Mouse (Mus musculus) kidney, postnatal 14 days (tissue): ENCODE data around the gene Zfp189.
"Not testable (repeated sequence)": the region's sequence is repeated elsewhere in the genome, so short reads cannot be mapped to it uniquely, and the experiment has no call there.

Experiments used
- DNase-seq: peaks from one replicate; pipeline ENCODE4 v3.0.0; 2022; ENCODE audit warnings: mixed read lengths

The Zfp189 gene

DNA sequence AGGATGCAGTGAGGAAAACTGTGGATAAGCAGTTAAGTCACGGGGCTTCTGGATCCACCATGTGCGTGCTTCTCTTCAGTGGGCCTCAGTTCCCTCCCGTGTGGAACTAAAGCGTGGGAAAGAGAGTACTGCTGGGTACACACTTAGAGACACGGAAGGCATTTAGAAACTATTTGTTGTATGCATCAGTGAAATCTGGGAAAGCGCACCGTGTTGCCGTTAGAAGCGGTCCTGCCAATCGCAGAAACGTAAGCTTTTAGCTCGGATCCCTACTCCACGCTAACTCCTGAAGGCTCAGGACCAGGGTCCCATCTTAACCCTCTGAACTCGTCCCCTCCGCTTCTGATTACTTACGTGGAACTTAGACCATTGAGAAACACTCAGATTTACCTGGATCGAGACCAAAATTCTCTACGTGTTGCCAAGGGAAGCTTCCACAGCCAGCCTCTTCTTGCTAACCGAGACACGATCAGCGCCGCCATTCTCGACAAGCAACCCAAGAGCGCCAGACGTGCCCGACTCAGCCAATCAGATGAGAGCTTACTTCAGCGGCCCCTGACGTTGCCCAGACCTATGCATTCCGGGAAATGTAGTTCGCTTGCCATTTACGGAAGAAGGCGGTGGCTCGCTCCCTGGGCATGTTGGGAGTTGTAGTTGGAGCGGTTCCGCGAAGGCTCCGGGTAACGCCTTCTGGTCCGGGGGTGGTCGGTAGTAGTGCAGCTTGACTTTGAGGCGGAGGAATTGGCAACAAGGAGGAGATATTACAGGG, at the start of gene Zfp189, which contains the start of gene Mrpl50:
TSS of gene Zfp189 (plus strand) at position 605 of the 769 bp plus-strand sequence.
TSS of gene Mrpl50 (minus strand) at position 522 of the 769 bp plus-strand sequence.
- peak; percentile 96 for DNase-seq

DNA sequence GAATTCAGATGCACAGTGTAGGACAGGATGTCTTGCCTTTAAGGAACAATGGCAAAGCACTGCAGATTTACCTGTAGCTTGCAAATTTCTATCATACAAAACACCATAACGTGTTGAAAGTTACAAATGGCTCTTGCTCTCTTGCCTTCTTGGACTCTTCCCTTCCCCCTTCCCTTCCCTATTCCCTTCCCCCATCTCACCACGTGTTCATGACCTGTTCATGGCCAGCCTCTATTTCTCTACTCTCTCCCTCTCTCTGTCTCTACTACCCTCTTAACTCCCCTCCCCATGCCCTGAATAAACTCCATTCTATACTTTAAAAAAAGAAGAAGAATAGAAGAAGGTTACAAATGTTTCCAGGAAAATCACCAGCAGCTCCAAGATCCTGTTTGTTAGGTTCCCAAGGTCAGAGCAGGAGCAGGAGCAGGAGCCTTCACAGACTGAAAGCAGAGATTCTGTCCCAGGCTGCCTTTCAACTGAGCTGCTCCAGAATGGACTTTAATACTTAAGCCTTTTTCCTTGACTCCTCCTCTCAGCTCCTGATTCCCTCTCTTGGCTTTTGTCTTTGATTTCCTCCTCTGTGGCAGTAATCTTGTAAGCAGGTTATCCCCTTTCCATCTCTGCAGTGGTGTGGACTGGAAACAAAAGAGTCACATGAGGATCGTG, 47.4 kb upstream of the Zfp189 start, which contains the start of gene Acnat1:
TSS of gene Acnat1 (minus strand) at position 478 of the 666 bp plus-strand sequence.
- peak; percentile 50 for DNase-seq

DNA sequence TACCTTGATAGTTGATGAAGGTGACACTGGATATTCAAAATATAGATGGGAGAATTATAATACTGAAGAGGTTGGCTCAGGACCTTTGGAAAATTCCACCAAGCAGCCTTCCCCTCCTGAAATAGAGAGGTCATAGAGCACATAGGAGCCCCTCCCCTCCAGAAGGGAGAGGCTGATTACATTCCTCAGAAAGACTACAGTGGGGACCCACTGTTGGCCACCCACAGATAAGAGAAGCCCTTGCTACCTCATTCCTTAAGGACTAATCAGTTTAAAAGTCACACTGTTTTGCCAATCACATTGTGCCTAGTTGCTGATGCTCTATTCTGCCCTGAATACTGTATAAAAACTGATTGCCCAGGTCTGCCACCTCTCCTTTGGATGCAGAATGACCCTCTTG, 46.4 kb upstream of the Zfp189 start:
- no peak for DNase-seq

GRCm38 (mm10) chr4:49478118-49478877, 42.7 kb upstream of the Zfp189 start:
- DNase-seq, result peak; percentile 43

- not testable (repeated sequence) for DNase-seq
Observed at GRCm38 (mm10) chr4:49479035-49479434, 41.9 kb upstream of the Zfp189 start.

DNA sequence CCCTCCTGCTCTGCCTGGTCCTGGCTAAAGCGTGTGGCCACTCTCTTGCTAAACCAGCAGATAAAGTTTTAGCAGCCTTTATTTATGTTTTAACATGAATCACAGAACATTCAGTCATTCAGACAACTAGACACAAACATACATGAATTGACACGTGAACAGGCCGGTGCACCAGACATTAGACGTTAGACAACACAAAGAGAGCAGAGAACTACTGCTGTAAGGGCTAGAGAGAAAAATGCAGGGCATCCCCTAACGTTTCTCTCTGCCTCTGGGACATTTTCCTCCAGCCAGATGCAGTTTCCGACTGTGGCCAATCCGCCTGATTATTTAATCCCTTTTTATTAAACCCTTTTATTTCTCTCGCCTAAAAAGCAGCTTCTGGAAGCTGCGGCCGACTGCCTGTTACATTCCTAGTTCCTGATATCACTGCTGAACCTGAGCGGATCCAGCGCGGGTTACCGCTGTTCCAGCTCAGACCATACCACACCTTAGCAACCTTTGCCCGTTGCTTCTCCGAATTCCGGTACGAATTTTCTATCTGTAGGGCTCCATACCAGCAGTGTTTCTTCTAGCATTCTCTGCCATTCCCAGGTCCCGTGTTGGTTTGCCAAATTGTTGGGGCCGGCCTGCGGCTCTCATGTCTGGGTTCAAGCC, 40.7 kb upstream of the Zfp189 start:
- DNase-seq, result peak; percentile 31

- no peak for DNase-seq
Observed at GRCm38 (mm10) chr4:49480896-49481295, 40.1 kb upstream of the Zfp189 start.

DNA sequence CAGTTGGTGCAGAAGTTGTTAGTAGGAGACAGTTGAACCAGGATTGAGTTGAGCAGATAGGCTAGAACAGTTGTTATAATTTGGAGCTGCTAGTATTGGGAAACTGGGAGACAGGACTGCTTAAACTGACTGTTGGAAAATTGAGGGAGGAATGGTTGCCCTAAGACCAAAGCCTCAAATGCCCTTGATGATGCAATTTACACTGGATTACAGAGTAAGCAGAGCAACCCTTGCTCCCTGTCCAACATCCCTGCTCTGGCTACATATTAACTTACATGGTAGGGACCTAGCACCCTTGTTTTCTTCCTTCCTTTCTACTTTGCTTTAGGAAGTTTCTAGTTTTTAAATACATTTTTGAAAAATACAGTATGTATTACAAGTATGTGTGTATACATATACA, 35.5 kb upstream of the Zfp189 start:
- DNase-seq, result peak; percentile 72

GRCm38 (mm10) chr4:49485934-49486650, 34.9 kb upstream of the Zfp189 start:
- not testable (repeated sequence) for DNase-seq

DNA sequence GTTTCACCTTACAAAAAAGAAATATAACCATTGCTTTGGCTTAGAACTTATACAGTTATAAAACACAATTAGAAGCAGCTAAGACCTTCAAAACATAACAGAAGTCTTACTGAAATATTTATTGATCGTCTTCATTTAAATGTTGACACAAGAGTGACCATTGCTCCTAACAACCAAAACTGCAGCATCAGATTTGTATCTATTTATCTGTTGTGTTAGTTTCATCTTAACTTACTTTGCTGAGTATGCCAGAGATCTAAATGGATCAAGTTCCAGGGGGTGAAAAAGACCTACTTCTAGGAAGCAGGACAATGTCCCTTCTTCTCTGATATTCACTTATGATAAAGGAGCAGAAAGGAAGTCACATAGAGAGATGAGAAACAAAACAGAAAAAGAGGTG, 17.4 kb upstream of the Zfp189 start:
- no peak for DNase-seq

- DNase-seq, result no peak
Observed at GRCm38 (mm10) chr4:49506386-49506785, 14.6 kb upstream of the Zfp189 start, which contains the start of gene Baat. TSS of gene Baat (minus strand) at chr4:49506557.

GRCm38 (mm10) chr4:49509183-49509582, 11.8 kb upstream of the Zfp189 start:
- DNase-seq, result peak; percentile 35

DNA sequence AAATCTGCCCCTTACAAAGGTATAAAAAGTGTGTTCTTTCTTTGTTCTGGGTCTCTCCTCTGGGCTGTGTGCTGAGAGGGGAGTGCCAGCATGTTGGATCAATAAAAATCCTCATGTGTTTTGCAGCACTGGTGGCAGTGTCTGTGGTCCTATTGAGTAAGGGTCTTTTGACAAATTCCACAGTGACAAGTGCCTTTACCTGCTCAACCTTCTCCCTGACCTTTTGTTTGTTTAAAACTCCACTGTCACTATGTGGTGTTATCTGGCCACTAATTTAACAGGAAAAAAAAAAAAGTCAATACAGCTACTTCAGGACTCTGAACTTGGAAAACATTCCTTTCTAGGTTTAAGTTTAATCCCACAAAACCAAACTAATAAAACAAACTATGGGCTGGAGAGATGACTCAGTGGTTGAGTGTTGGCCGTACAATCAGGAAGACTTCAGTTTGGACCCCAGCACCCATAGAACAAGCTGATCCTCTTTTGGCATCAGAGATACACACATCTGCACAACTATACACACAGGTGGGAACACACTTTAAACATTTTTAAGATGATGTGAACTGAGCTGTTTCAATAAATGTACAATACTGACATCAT, 10.6 kb upstream of the Zfp189 start:
- not testable (repeated sequence) for DNase-seq

DNA sequence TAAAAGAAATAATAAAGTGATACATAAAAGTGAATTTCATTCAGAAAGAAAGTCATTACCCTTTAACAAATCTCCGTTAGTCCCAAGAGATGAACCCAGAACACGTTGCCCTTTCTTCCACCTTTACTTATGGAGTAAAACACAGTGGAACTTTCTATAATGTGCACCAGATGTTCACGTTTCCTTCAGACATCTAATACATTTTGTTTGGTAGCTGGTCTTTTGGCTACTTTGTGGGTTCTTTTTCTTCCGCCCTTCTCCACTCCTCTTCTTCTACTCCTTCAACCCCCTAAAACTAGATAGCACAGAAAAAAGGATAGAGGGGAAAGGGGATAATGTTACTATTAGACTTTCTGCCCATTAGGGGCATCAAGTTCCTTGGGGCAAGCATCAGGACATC, 8.3 kb upstream of the Zfp189 start:
- DNase-seq, result no peak

DNA sequence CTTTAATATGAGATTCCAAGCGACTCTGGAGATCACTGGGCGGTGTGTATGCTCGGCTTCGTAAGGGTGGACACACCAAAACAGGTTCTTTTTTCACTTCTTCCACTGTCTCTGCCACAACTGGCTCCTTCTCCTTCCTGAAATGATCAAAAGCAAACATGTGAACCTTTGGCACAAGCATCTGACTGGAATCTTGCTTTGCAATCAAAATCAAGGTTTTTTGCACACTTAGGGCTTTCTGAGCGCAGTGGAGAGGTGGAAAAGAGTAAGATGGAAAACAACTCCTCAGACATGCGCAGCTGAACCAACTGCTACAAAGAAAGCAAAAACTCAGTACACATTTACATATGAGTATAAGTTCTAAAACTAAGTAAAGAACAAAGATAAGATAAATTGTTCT, 6.5 kb upstream of the Zfp189 start:
- no peak for DNase-seq

DNA sequence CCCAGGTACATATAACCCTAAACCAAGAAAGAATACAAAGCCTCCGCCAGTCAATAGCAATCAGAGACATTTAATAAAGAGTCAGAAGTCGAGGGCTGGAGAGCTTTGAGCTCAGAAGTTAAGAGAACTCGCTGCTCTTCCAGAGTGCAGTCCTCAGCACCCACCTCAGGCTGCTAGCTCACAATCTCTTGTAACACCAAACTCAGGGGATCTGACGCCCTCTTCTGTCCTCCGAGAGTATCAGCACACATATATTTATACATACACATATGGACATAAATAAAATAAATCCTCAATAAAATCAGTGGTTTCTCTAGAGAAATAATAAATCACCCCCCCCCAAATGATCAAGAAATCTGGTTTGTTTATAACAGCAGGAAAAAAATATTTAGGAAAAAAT, 1.5 kb upstream of the Zfp189 start:
- no peak for DNase-seq

GRCm38 (mm10) chr4:49521346-49521745, 370 bp downstream of the Zfp189 start:
- no peak for DNase-seq

DNA sequence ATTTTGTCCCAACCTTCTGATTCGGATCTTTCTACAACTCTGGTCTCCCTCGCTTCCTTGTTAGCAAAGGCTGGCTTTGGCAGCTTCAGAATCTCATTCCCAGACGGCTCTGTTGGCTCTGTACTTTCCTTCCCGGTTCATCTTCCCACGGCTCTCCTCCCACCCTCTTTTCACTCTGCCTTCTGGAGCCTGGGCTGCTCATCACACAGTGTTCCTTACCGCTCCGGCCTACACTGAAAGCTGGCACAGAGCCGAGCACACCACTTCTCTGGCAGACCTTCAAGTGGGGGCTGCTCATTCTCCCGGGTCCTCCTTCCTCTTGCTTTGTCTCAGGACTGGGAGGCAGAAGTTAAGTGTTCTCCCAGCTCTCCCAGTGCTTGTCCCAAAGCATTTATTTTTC, 1.6 kb downstream of the Zfp189 start:
- no peak for DNase-seq

- no peak for DNase-seq
Observed at GRCm38 (mm10) chr4:49535036-49535435, 14.1 kb downstream of the Zfp189 start.

GRCm38 (mm10) chr4:49535675-49536294, 14.8 kb downstream of the Zfp189 start:
- DNase-seq, result no peak

- DNase-seq, result no peak
Observed at GRCm38 (mm10) chr4:49536671-49537070, 15.7 kb downstream of the Zfp189 start.
